Mouse (Mus musculus): ENCODE measurements at regions not wholly inside any gene's neighbourhood (a gene's known extent, or its start where the extent isn't known, plus 50 kb on each side); places are given as distances from the start of the nearest gene placed in this dataset.

GRCm38 (mm10) chr1:61559514-61559913 is 79.1 kb upstream of the Pard3b start:
- DNase-seq (ENCODE audit: inconsistent age in 2 of 2, low spot score in 1 of 2) = no peak

GRCm38 (mm10) chr1:61562091-61562490 is 76.5 kb upstream of the Pard3b start:
- DNase-seq (ENCODE audit: inconsistent age in 2 of 2, low spot score in 1 of 2) = no peak

- no peak for DNase-seq (ENCODE audit: inconsistent age in 2 of 2, low spot score in 1 of 2)
Observed at GRCm38 (mm10) chr1:61565471-61565870, 73.2 kb upstream of the Pard3b start.

- no peak for DNase-seq (ENCODE audit: inconsistent age in 2 of 2, low spot score in 1 of 2)
Observed at GRCm38 (mm10) chr1:61574276-61574675, 64.3 kb upstream of the Pard3b start.

DNA sequence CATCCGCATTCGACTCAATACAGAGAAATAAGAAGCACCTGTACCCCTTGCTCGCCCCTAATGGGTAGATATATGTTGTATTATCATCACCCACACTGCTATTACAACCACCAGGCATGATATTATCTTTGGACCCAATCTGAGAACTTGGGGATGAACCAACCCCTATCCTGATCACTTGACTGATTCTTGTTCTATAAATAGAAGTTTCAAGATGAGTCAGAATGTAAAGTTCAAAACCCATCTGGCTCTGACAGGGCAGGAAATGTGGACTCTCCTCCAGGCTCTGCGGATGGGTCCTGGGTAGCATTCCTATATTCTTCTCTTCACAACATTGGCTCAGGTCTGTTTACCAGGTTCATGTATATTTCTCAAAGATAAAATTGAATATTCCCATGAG is 61.9 kb upstream of the Pard3b start:
- DNase-seq (ENCODE audit: inconsistent age in 2 of 2, low spot score in 1 of 2) = no peak

DNA sequence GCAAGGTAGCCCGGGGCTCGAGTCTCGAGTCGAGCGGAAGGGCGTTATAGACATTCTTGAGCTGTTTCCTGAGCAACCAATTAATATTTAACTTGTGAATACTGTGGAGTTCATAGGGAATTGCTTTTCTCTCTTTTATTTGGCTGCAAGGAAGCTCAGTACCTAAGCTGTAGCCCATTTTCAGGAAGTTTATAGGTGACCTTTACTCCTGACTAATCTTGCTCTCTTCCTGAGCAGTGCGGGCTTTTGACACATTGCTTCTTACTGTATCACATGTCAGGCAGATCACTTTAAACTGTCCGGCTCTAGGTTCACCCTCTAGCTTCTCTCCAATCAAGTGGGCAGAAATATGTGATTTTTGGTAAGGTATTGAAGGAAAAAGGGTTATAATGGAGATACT is 51.4 kb upstream of the Pard3b start:
- no peak for DNase-seq (ENCODE audit: inconsistent age in 2 of 2, low spot score in 1 of 2)

Data from adrenal gland, adult (tissue).